Mouse (Mus musculus) right cerebral cortex, postnatal 14 days (tissue): ENCODE data around the gene Gm20388.

Experiments
- DNase-seq: peaks from one replicate; pipeline ENCODE4 v3.0.0; 2022

Gene Gm20388

GRCm38 (mm10) chr8:120094801-120095200 is 184.2 kb downstream of the Gm20388 start:
- DNase-seq: no peak

GRCm38 (mm10) chr8:120096486-120096885 is 185.8 kb downstream of the Gm20388 start:
- DNase-seq: no peak

DNA sequence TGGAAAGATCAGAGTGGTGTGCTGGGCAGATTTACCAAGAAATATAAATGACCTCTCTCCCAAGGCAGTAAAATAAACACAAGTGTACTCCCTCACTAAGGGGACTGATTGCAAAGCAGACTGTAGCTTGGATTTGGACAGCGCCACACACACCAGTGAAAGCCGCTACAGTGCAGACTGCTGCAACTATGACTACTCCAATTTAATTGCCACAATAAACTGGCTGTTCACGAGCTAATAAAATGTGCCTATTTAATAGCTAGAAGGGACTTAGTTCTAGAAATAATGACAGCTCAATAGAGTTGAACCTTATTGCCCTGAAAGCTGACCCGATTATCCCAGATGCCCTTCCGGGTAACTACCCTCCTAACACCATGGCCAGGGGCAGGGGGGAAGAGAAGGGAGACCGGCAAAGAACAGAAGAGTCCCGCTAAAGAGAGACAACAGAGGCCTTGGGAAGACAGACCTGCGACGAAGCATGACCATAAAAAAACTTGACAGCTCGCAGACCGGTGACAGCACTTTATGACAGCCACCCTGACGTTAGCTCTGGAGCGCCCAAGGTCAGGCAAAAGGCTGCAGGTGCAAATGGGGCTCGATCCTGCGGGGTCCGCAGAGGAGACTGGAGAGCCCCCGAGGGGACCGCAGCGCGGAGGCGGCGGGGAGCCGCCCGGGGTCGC is 189.9 kb downstream of the Gm20388 start:
- no peak for DNase-seq

GRCm38 (mm10) chr8:120101068-120101972 is 190.7 kb downstream of the Gm20388 start, which contains the start of gene Zdhhc7:
Gene Zdhhc7 (minus strand): TSS chr8:120101482.
- peak; percentile 84 for DNase-seq

- DNase-seq: no peak
Observed at GRCm38 (mm10) chr8:120103916-120104315, 193.3 kb downstream of the Gm20388 start.

- no peak for DNase-seq
Observed at GRCm38 (mm10) chr8:120104721-120105272, 194.2 kb downstream of the Gm20388 start.

GRCm38 (mm10) chr8:120109149-120109548 is 198.5 kb downstream of the Gm20388 start:
- no peak for DNase-seq

GRCm38 (mm10) chr8:120110966-120111365 is 200.3 kb downstream of the Gm20388 start:
- no peak for DNase-seq

DNA sequence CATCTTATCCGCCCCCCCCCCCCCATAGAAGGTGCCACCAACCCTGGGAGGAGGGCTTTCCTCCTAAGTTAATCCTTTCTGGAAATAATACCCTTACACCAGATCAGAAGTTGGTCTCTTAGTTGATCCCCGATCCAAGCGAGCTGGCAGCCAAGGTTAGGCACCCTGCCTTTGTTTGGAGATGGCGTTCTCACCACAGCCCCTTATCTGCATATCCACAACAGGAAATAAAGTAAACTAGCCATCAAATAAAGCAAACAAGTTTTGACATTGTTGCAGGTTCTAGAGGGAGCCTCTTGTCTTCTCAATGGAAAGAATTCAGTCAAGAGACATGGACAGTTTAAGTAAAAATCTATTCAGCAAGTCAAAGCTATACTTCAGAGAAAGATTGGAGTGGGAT is 200.7 kb downstream of the Gm20388 start:
- DNase-seq: no peak

- DNase-seq: no peak
Observed at GRCm38 (mm10) chr8:120112535-120112934, 201.9 kb downstream of the Gm20388 start.

GRCm38 (mm10) chr8:120113306-120113705 is 202.7 kb downstream of the Gm20388 start:
- DNase-seq: no peak

GRCm38 (mm10) chr8:120113758-120114255 is 203.2 kb downstream of the Gm20388 start, which contains the start of gene 6430548M08Rik:
Gene 6430548M08Rik (plus strand): TSS chr8:120114152.
- peak; percentile 100 for DNase-seq

- no peak for DNase-seq
Observed at GRCm38 (mm10) chr8:120114315-120114841, 203.7 kb downstream of the Gm20388 start.

- DNase-seq: no peak
Observed at GRCm38 (mm10) chr8:120116600-120116999, 206.0 kb downstream of the Gm20388 start.

DNA sequence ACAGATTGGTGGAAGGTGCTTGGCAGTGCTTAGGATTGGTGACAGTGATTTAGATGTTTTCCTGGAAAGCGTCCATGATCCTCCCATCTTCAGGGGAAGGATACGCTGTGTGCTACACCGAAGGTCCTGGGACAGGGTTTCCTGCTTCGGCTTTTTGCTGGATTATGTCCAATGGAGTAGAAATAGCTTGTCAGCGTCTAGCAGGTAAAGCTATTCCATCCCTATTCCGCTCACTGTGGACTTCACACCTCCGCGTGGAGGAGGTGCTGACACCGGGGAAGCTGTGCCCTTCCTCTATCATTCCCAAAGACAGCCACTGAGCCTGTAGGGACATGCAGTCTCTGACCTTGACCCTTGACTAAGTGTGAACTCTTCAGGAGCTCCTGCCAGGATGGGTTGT is 207.5 kb downstream of the Gm20388 start:
- DNase-seq: no peak

DNA sequence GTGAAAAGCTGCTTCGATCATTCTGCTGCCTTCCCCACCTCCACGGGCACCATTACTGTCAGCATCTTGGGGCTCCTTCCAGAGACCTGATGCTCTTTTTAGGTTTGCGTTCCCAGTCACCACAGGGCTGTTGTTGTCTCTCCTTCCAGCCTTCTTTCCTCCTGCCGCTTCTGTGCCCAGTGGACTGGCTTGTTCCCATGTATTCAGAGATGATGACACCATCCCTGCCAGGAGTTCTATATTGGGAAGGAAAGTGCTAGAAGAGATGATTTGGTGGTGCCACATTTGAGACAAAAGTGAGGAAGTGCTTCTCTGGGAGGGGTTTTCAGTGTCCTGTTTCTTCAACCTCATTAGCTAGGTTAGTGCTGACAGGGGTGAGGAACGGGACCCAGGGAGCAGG is 208.2 kb downstream of the Gm20388 start:
- DNase-seq: no peak

DNA sequence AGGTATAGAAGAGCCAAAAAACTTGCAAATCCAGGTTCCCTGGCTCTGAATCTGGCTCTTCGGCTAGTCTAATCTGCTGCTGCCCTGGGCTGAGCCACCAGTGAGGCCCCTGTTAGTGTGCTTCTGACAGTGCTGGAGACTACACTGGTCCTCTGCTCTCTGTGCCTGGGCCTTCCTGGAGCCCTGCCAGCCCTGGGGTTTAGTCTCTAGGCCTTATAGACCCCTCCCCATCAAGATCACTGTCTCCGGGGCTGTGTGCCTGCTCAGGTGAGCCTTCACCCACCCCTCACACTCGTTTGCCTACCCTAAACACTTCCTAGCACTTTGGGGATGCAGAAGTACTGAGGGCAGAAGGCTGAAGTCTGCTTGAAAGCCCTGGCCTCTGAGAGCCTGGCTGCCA is 208.8 kb downstream of the Gm20388 start:
- DNase-seq: peak; percentile 41

DNA sequence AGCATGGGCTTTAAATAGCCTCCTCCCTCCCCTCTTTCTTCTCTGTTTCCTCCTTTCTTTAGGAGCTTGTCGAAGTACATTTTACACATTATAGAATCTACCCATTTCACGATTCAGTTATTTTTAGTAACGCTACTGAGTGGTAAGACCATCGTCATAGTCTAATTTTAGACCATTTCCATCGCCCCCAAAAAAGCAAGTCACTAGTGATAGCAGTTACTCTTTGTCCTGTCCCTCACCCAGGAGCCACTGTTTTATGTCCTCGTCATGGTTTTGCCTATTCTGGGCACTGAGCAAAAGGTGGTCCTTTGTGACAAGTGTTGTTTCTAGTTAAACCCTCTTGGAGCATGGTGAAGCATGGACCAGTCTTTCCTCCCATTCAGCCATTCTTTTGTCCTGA is 209.3 kb downstream of the Gm20388 start:
- DNase-seq: no peak

DNA sequence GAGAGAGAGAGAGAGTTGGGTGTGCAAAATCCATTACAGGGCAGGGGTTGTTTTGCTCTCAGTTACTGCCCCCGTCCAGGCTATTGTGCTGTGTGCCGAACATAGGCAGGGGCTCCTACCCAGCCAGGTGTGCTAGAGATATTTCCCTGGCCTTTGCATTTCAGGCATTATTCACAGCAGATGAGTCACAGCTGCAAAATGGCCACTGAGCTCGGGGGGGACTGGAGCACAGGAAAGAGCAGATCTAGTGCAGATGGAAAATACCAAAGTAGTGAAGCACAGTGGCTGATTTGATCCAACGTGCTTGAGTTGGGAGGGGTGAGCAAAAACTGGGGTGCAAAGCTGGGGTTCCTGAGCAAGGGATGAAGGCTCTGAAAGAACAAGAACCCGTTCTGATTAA is 210.3 kb downstream of the Gm20388 start:
- no peak for DNase-seq

- DNase-seq: no peak
Observed at GRCm38 (mm10) chr8:120124261-120124660, 213.6 kb downstream of the Gm20388 start.

GRCm38 (mm10) chr8:120124836-120125389 is 214.3 kb downstream of the Gm20388 start:
- DNase-seq: no peak

DNA sequence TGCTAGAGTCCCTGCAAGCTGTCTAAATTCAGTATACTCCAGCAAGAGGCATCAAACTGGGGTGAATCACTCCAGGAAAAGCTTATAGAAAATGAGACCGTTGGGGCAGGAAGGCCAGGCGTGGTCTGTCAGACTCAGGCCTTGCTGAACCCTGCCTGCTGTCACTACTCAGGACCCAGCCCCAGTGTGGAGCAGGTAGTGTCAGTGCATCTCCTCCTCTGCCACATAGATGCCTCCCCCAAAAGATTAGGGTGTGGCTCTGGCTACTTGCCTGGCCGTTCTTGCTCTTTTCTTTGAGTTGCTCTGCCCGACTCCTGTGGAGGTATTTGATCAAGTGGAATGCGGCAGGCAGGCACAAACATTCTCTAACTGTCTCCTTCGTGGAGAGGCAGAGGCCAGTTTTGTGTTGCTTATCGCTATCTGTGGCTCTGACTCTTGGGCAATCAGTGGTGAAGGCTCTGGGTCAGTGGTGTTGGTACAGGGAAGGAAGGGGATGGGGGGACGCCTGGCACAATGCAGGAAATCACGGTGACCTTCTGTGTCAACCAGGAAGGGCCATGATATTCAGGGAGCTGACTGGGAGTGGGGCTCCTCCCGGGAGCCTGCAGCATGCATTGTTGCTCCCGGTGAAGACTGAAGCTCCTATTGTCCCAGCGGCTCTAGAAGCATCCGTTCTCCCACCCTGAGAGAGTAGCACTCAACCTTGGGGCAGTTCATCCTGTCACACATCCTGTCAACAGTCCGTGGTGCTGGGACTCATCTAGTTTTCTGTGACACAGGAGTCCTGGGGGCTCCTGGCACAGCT is 215.9 kb downstream of the Gm20388 start:
- no peak for DNase-seq
